Mouse (Mus musculus) hindbrain, embryonic 15.5 days (tissue): ENCODE measurements around the gene Nup133. TPM values are rescaled to one million over a fixed set of nuclear protein-coding genes. Genes with fewer than 3 reads are reported as not detected.

ENCODE experiments used
- ATAC-seq: fragments of 200-750 bp; cut with Nextera tagmentation; 2 replicates; pipeline ENCODE4 v1.8.0; 2017; ENCODE audit warnings: low read depth, moderate number of reproducible peaks, moderate TSS enrichment; ENCODE audit not compliant: low FRiP score
- H3K27ac ChIP-seq: fragments of 300-500 bp; sonication (generic); replicated peaks from 2 replicates; pipeline ENCODE4 v1.5.1; 2015; ENCODE audit warnings: mild to moderate bottlenecking, inconsistent platforms
- H3K27me3 ChIP-seq: fragments of 300-500 bp; sonication (generic); 2 replicates; pipeline ENCODE4 v1.6.1; 2015; ENCODE audit warnings: control low read depth, inconsistent platforms
- H3K36me3 ChIP-seq: fragments of 300-500 bp; sonication (generic); 2 replicates; pipeline ENCODE4 v1.6.1; 2015; ENCODE audit warnings: control low read depth, inconsistent platforms
- H3K4me1 ChIP-seq: fragments of 300-500 bp; sonication (generic); replicated peaks from 2 replicates; pipeline ENCODE4 v1.6.1; 2015; ENCODE audit warnings: control low read depth, inconsistent platforms
- H3K4me2 ChIP-seq: fragments of 300-500 bp; sonication (generic); 2 replicates; pipeline ENCODE4 v1.6.1; 2015; ENCODE audit warnings: moderate library complexity, mild to moderate bottlenecking, inconsistent platforms
- H3K4me3 ChIP-seq: fragments of 300-500 bp; sonication (generic); 2 replicates; pipeline ENCODE4 v1.5.1; 2015; ENCODE audit warnings: mild to moderate bottlenecking, inconsistent platforms
- H3K9ac ChIP-seq: fragments of 300-500 bp; sonication (generic); 2 replicates; pipeline ENCODE4 v1.6.1; 2015; ENCODE audit warnings: inconsistent platforms
- H3K9me3 ChIP-seq: fragments of 300-500 bp; sonication (generic); 2 replicates; pipeline ENCODE4 v1.6.1; 2016; ENCODE audit warnings: control low read depth, inconsistent platforms
- WGBS: fragments of 180-500 bp; shearing (Covaris S2); methylation state at CpG from one replicate; pipeline ENCODE4 v1.1.7; 2015; 5-methylcytosine and 5-hydroxymethylcytosine counted together
- polyA plus RNA-seq: library from polyadenylated mRNA; unstranded; fragments of >200 nt; fragmentation: Nextera tagmentation; extraction: Ambion mirVana; gene quantifications from 2 replicates; pipeline ENCODE4 v1.2.1, GENCODE M21; 2015

Gene Nup133
- polyA plus RNA-seq, 1 experiment from 2014 or later = 21.3 TPM

GRCm38 (mm10) chr8:123950077-123950802 lies 1.2 kb upstream of the Nup133 start:
- Histone ChIP-seq H3K9ac (peak overlapping the region; percentile 64), H3K4me1 (peaks cover 18% of the 10 kb centered on the region), H3K4me2 (peak overlapping the region; percentile 87), H3K36me3 (peaks cover 25% of the 10 kb centered on the region; the same call in 1 of the 2 replicates), H3K9me3 (no peaks in the 10 kb centered on the region), H3K4me3 (peak overlapping the region; percentile 91), H3K27me3 (no peaks in the 10 kb centered on the region), H3K27ac (no peak overlapping the region)
- 33% methylated on average over 10 of the region's 10 CpGs for WGBS
- no peak for ATAC-seq

GRCm38 (mm10) chr8:123949686-123949986 lies 571 bp upstream of the Nup133 start:
- 0 out of 2 replicates have a peak, but pooled peaks have one; percentile 51 for ATAC-seq
- Histone ChIP-seq H3K27ac (peak overlapping the region; percentile 87), H3K4me1 (peaks cover 18% of the 10 kb centered on the region), H3K36me3 (peaks cover 24% of the 10 kb centered on the region; the same call in 1 of the 2 replicates), H3K4me2 (peak overlapping the region; percentile 87), H3K9me3 (no peaks in the 10 kb centered on the region), H3K27me3 (no peaks in the 10 kb centered on the region), H3K4me3 (peak overlapping the region; percentile 91), H3K9ac (peak overlapping the region; percentile 64)
- WGBS = 4% methylated on average over 10 of the region's 10 CpGs

- Histone ChIP-seq H3K27ac (no peak overlapping the region), H3K4me2 (no peak overlapping the region), H3K9me3 (no peaks in the 10 kb centered on the region), H3K4me3 (no peak overlapping the region), H3K4me1 (no peaks in the 10 kb centered on the region), H3K36me3 (peaks cover 51% of the 10 kb centered on the region), H3K9ac (no peak overlapping the region), H3K27me3 (no peaks in the 10 kb centered on the region)
- 97% methylated on average over 7 of the region's 7 CpGs for WGBS
- ATAC-seq = no peak
Measured at GRCm38 (mm10) chr8:123929026-123929425, 20.0 kb downstream of the Nup133 start.

DNA sequence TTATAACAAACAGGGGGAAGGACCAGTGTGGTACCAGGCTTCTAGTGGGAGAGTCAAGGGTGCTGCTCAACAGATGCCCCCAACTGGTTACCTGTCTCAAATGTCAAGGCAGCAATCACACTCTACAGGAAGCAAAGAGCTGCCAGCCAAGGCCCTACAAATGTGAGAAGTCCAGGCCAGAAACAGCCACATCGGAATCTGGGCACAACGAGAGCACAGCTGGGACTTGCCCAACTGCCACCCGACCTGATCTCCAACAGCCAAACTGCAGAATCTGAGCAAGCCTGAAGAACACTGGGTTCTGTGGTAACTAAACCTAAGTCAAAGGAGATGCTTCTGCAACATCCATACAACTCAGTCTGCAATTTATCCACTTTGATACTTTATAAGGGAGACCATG lies 23.4 kb downstream of the Nup133 start:
- H3K27ac ChIP-seq = no peak overlapping the region
- ATAC-seq = no peak
- no peak overlapping the region for H3K4me3 ChIP-seq
- no peaks in the 10 kb centered on the region for H3K9me3 ChIP-seq
- no peak overlapping the region for H3K9ac ChIP-seq
- no peak overlapping the region for H3K4me2 ChIP-seq
- peaks cover 49% of the 10 kb centered on the region for H3K36me3 ChIP-seq
- no peaks in the 10 kb centered on the region for H3K27me3 ChIP-seq
- H3K4me1 ChIP-seq = no peaks in the 10 kb centered on the region
- 92% methylated on average over 3 of the region's 3 CpGs for WGBS

DNA sequence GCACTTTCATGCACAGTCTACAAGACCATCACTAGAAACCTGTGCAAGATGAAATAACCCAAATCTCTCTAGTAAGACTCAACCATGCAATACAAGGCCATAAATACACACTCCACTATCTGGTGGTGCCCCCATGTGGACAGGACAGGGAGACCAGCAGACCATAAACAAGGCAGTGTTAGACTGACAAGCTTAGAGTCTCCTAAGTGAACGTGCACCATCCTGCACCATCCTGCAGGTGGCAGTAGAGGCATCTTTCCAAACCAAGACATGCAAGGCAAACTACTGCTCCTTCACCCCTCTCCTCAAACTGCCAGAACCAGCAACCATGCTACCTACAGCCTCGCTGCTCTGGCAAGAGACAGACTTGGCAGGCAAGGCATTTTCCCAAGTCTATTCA lies 24.3 kb downstream of the Nup133 start:
- H3K27ac ChIP-seq = no peak overlapping the region
- H3K4me2 ChIP-seq = no peak overlapping the region
- peaks cover 47% of the 10 kb centered on the region for H3K36me3 ChIP-seq
- ATAC-seq = peak; percentile 79
- no peaks in the 10 kb centered on the region for H3K9me3 ChIP-seq
- H3K27me3 ChIP-seq = no peaks in the 10 kb centered on the region
- 16% methylated on average over 2 of the region's 2 CpGs for WGBS
- H3K4me1 ChIP-seq = no peaks in the 10 kb centered on the region
- no peak overlapping the region for H3K4me3 ChIP-seq
- no peak overlapping the region for H3K9ac ChIP-seq

DNA sequence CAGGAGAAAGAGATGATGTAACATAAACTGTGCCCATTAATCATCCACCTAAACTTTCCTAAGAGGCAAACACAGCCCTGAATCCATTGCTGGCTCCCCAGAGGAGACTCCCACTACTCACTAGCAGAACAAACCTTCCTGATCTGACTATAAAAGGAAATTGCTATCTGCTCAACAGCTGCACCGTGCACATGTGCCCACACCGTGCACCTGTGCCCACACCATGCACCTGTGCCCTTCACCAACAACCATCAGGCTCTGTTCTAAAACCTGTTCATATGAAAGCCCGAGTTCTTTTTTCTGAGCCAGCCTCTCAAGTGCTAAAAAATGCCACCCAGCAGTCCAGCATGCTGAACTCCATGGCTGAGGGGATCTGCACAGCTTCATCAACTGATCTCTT lies 34.4 kb downstream of the Nup133 start:
- Histone ChIP-seq H3K4me3 (no peak overlapping the region), H3K27me3 (no peaks in the 10 kb centered on the region), H3K27ac (no peak overlapping the region), H3K4me1 (no peaks in the 10 kb centered on the region), H3K4me2 (no peak overlapping the region), H3K36me3 (peaks cover 71% of the 10 kb centered on the region), H3K9ac (no peak overlapping the region), H3K9me3 (no peaks in the 10 kb centered on the region)
- WGBS = 94% methylated on average over 3 of the region's 3 CpGs
- no peak for ATAC-seq

DNA sequence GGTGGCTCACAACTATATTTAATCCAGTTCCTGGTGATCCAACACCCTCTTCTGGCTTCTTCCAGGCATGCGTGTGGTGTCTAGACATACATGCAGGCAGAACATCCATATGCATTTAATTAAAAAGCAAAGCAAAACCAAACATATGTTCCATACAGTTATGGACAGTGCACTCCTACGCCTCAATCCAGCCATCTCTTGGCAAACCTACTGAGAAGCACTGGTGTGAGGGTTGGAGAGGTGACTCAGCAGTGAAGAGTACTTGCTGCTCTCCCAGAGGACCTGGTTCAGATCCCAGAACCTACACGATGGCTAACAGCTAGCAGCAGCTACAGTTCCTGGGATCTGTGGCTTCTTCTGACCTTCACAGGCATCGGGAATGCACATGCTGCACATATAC lies 36.8 kb downstream of the Nup133 start:
- no peak overlapping the region for H3K27ac ChIP-seq
- no peak overlapping the region for H3K9ac ChIP-seq
- no peaks in the 10 kb centered on the region for H3K27me3 ChIP-seq
- no peaks in the 10 kb centered on the region for H3K9me3 ChIP-seq
- no peak for ATAC-seq
- peaks cover 75% of the 10 kb centered on the region for H3K36me3 ChIP-seq
- no peak overlapping the region for H3K4me2 ChIP-seq
- H3K4me1 ChIP-seq = no peaks in the 10 kb centered on the region
- WGBS = 92% methylated on average over 4 of the region's 4 CpGs
- H3K4me3 ChIP-seq = no peak overlapping the region

GRCm38 (mm10) chr8:123907604-123908003 lies 41.5 kb downstream of the Nup133 start:
- no peaks in the 10 kb centered on the region for H3K27me3 ChIP-seq
- H3K9me3 ChIP-seq = no peaks in the 10 kb centered on the region
- 93% methylated on average over 6 of the region's 6 CpGs for WGBS
- ATAC-seq = no peak
- no peak overlapping the region for H3K4me2 ChIP-seq
- H3K4me3 ChIP-seq = no peak overlapping the region
- no peaks in the 10 kb centered on the region for H3K4me1 ChIP-seq
- no peak overlapping the region for H3K27ac ChIP-seq
- peaks cover 72% of the 10 kb centered on the region for H3K36me3 ChIP-seq
- no peak overlapping the region for H3K9ac ChIP-seq

DNA sequence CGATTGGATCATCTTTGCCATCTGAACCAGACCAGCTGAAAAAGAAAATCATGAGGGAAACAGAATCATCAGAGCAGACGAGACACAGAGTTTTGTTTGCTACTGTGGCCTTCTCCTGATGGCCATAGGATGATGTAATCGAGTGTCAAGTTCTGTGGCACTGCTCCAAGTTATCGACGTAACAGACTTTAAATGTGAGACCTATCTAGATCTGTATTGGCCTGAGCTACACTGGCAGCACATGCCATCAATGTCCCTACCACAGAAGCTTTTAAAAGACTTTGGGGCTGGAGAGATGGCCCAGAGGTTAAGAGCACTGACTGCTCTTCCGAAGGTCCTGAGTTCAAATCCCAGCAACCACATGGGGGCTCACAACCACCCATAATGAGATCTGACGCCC lies 46.4 kb downstream of the Nup133 start:
- Histone ChIP-seq H3K4me3 (no peak overlapping the region), H3K9me3 (no peaks in the 10 kb centered on the region), H3K9ac (no peak overlapping the region), H3K4me1 (no peaks in the 10 kb centered on the region), H3K36me3 (peaks cover 57% of the 10 kb centered on the region), H3K4me2 (no peak overlapping the region), H3K27me3 (no peaks in the 10 kb centered on the region), H3K27ac (no peak overlapping the region)
- WGBS = 92% methylated on average over 7 of the region's 7 CpGs
- ATAC-seq = no peak

- Histone ChIP-seq H3K9me3 (no peaks in the 10 kb centered on the region), H3K4me3 (no peak overlapping the region), H3K36me3 (peaks cover 38% of the 10 kb centered on the region), H3K4me2 (no peak overlapping the region), H3K4me1 (no peaks in the 10 kb centered on the region), H3K27ac (no peak overlapping the region), H3K9ac (no peak overlapping the region), H3K27me3 (peaks cover 15% of the 10 kb centered on the region)
- ATAC-seq = no peak
- WGBS = 88% methylated on average over 7 of the region's 7 CpGs
Measured at GRCm38 (mm10) chr8:123899366-123899765, 49.7 kb downstream of the Nup133 start.

DNA sequence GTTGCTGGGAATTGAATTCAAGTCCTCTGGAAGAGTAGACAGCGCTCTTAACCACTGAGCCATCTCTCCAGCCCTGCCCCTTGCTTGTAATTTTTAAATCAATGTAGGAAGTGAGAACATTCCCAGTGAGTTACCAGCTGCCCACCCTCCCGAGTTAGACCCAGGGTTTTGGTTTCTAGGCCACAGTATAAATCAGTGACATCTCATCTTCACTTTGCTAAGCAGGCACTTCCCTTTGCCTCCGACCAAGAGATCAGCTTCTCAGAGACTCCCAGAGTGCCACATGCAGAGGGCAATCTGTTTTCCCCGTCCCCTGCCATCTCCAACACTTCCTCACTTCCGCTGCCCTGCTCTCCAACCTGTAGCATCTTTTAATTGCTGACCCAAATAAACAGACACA lies 50.5 kb downstream of the Nup133 start:
- H3K4me1 ChIP-seq = no peaks in the 10 kb centered on the region

DNA sequence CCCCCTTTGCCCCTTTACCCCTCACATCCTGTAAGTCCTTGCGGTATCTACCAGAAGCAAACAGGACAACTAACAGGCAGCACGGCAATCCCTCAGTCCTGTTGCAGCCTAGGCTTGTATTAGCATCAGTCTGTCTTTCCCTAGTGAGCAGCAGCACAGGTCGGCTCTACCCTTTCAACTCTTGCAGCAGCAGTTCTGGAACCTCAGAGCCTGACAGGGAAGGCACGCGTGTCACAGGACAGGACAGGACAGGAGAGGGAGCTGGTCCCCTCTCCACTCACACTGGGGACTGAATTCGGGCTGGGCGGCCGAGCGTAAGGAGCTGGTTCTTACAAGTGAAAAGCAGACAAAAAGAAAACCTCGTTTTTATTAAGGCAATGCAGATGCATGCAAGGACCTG lies 52.3 kb downstream of the Nup133 start:
- H3K27ac ChIP-seq = no peak overlapping the region
- no peak overlapping the region for H3K4me2 ChIP-seq
- H3K4me1 ChIP-seq = peaks cover 11% of the 10 kb centered on the region; the same call in 1 of the 2 replicates
- no peak overlapping the region for H3K9ac ChIP-seq
- H3K9me3 ChIP-seq = no peaks in the 10 kb centered on the region
- WGBS = 59% methylated on average over 10 of the region's 10 CpGs
- H3K27me3 ChIP-seq = peaks cover 34% of the 10 kb centered on the region
- ATAC-seq = no peak
- no peak overlapping the region for H3K4me3 ChIP-seq
- H3K36me3 ChIP-seq = peaks cover 14% of the 10 kb centered on the region; the same call in 1 of the 2 replicates

More for the DNA sequence above, 50.5 kb downstream of the Nup133 start:
- ATAC-seq = no peak
- Histone ChIP-seq H3K4me2 (no peak overlapping the region), H3K9me3 (no peaks in the 10 kb centered on the region), H3K9ac (no peak overlapping the region), H3K27me3 (peaks cover 23% of the 10 kb centered on the region), H3K4me3 (no peak overlapping the region), H3K27ac (no peak overlapping the region), H3K36me3 (peaks cover 32% of the 10 kb centered on the region)
- WGBS = 91% methylated on average over 5 of the region's 5 CpGs

GRCm38 (mm10) chr8:123896366-123896761 lies 52.7 kb downstream of the Nup133 start:
- H3K36me3 ChIP-seq = peaks cover 10% of the 10 kb centered on the region; the same call in 1 of the 2 replicates
- peaks cover 16% of the 10 kb centered on the region for H3K4me1 ChIP-seq
- 72% methylated on average over 14 of the region's 14 CpGs for WGBS
- no peak overlapping the region for H3K4me3 ChIP-seq
- no peak overlapping the region for H3K9ac ChIP-seq
- H3K9me3 ChIP-seq = no peaks in the 10 kb centered on the region
- H3K4me2 ChIP-seq = no peak overlapping the region
- no peak for ATAC-seq
- H3K27me3 ChIP-seq = peaks cover 34% of the 10 kb centered on the region
- H3K27ac ChIP-seq = no peak overlapping the region
